Mouse (Mus musculus) thymus, postnatal 36 days (tissue): ENCODE measurements around the gene Pcgf2.
"Not testable (repeated sequence)": the region's sequence is repeated elsewhere in the genome, so short reads cannot be mapped to it uniquely, and the experiment has no call there.

Experiments used
- DNase-seq, 2 experiments: peaks; one replicate each; pipeline ENCODE4 v3.0.0; 2022; ENCODE audit warnings: mixed read lengths in 2 of 2

Gene Pcgf2

GRCm38 (mm10) chr11:97666794-97667193 is 33.5 kb downstream of the Pcgf2 start:
- no peak for DNase-seq

DNA sequence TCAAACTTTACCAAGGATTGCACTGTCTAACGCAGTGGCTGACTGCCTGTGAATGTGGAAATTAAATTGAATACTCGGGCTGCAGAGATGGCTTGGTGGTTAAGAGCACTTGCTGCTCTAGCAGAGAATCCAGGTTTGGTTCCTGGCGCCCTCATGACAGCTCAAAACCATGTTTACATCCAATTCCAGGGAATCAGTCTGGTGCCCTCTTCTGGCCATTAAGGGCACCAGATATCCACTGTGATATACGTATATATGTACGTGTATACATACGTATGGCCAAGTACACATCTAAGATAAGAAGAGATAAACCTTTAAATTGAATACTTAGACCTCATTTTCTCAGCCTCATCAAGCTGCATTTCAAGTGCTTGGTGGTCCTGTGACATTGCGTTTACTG is 34.1 kb downstream of the Pcgf2 start:
- DNase-seq: no peak

DNA sequence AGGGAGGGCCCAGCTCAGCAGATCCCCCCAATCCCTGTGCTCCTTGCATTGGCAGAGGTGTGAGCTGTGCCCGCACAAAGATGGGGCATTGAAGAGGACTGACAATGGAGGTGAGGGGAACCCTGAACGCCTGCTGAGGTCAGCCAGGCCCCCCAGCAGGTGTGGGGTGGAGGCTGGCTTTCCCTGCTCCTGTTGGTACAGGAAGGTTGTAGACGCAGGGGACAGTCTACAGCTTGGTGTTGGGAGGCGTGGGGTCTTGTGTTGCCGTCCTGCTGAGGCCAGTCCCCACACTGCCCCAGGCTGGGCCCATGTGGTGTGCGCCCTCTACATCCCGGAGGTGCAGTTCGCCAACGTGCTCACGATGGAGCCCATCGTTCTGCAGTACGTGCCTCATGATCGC is 34.9 kb downstream of the Pcgf2 start:
- no peak for DNase-seq

- DNase-seq: peak; percentile 49 to 67
Measured at GRCm38 (mm10) chr11:97664771-97665240, 35.5 kb downstream of the Pcgf2 start.

- no peak for DNase-seq
Measured at GRCm38 (mm10) chr11:97664339-97664665, 36.0 kb downstream of the Pcgf2 start.

DNA sequence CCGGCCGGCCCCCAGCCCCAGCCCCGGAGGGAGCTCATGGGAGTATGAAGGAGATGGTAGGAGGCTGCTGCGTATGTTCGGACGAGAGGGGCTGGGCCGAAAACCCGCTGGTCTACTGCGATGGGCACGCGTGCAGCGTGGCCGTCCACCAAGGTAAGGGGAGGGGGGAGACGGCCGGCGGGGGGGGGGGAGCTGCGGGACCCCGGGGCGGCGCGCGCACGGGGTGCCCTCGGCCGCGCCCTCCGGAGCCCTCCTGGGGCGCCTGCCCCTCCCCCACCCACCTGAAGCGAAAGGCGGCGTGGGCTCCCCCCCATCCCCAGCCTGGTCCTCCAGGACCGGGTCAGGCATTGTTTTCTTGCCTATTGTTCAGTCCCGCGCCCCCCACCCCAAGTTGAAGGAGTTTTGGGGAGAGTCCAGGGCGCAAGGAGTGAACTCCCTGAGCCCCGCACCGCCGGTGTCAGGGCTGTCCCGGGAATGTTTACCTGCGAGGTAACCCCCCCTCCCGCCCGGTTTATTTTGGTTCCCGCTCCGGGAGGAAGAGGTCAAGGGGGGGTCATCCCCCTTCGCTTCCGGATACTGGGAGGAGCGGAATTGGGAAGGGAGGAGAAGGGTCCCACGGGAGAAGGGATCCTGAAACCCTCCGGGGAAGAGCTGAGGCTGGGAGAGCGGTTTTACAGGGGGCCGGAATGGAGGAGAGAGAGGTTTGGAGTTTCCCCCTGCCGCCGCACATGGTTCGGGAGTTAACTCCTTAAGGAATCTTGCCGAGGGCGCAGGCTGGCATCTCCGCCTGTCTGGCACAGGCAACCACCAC is 36.6 kb downstream of the Pcgf2 start:
- DNase-seq: peak; percentile 42 to 49

DNA sequence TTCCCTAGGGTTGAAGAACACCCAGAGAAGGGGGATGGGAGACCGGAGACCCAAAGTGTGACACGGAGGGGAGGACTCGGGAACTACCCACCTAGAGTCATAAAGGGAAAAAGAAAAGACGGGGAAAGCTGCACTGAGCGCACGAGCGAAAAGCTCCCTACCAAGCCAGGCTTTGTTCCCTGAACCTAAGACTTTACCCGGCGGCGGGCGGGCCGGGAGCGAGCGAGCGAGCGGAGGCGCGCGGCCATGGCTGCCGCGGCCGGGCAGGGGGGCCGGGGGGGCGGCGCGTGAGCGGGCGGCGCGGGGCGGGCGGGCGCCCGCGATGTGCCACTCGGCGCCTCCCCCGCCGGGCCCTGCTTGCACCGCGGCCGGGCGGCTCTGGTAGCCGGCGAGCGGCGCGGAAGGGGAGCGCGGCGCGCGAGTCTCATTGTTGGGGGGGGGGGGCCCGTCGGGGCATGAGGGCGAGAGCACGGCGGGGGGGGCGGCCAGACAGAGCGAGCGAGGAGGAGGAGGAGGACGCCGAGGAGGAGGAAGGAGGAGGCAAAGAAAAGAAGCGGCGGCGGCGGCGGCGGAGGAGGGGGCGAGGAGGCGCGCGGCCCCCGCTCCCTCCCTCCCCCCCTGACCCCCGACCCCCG is 37.3 kb downstream of the Pcgf2 start, which contains the start of gene Mllt6:
Mllt6 (plus strand) TSS at position 522 of the 635 bp plus-strand sequence.
- DNase-seq: peak; percentile 65 to 72

DNA sequence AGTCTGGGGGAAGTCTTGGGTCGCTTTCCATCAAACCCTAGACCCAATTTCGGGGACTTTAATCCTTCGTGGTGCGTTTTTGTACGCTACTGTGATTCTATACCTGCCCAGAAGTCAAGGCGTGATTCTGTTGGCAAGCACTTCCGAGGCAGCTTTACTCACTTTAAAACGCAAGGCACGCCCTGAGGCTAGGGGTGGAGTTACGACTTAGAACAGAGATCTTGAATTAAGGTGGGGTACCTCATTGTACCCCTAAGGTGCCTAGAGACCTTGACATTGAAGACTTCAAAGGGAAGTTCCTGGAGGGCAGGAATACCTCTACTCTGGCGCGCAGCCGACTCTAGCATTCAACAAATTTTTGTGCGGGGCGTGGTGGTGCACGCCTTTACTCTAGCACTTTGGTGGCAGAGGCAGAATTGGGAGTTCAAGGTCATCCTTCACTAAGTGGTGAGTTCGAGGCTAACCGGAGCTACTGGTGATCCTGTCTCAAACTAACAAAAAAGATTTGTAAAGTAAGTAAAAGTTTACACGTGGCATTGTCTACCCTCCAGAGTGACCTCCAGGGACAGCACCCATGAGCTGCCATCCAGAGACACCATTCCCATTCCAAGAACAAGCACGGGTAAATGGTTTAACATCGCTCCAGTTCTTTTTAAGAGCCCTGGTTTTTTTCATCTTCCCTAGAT is 37.9 kb downstream of the Pcgf2 start:
- DNase-seq: peak; percentile 57 to 60

- peak; percentile 77 to 85 for DNase-seq
Measured at GRCm38 (mm10) chr11:97661648-97662133, 38.6 kb downstream of the Pcgf2 start.

DNA sequence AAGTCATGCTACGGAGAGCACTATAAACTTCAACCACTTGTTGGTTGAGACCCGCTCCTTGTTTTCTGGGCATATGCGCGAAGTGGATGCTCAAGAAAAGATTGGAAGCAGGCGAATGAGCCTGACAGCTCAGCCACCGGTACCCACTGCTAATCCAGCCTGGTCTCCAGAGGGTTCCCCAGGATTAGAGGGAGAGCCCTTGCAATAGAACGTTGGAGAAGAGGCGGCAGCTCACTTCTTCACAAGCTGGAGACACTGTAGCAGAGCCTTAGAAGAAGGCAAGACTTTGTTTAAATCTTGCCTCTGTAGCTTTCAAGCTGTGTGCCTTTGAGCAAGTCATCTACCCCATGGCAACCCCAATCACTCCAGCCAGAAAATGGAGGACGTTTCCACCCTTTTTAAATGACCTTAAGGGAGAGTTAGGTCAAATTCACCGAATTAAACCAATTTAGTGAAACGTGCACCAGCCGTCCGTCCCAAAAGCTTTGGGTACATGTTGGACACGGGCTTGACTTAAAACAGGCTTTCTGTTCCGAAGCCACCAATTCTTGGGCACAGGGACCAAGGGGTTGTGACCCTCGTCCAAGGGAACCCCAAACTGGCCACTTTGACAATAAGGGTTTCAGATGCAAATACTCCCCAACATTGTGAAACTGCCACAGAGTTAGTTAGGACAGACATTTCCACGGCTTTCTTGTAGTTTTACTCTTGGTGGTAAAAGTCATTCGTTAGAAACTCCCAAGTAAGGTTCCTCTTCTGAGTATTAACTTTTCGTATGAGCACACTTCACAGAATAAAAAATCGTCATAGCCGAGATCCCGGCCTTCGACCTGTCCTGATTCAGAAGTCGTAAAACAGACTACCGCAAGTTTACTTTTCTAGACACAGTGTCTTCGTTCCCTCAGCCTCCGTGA is 39.3 kb downstream of the Pcgf2 start:
- DNase-seq: no peak

DNA sequence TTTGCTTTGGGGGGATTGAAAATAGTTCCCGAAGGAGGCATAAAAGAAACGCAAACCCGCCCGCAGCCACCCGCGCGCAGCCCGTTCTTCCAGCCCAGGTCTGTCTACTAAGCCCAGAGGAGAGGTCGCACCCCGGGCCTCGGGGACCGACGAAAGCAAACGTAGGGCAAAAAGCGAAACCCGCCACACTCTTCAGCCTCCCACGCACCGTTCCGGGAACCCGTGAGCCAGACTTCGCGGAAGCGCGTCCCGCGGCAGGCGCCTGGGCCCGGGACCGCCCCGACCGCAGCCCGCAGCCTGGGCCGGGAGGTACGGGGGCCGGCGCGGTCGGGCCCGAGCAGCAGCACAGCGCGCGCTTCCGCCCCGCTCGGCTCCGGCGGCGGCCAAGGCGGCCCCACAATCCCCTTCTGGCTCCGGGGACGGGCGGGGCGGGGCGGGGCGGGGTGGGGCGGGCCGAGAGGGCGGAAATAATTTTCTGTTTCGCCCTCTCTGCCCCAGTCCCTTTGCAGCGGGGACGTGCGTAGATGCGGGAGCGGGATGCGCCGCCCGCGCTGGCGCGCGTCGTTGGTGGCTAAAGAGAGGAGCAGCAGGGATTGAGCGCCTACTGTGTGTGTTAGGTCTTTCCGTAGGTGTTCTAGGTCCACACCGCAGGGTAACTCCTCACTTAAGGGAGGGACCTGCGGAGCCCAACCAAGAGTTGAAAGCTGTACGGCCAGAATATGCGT is 40.1 kb downstream of the Pcgf2 start:
- peak; percentile 78 to 87 for DNase-seq

DNA sequence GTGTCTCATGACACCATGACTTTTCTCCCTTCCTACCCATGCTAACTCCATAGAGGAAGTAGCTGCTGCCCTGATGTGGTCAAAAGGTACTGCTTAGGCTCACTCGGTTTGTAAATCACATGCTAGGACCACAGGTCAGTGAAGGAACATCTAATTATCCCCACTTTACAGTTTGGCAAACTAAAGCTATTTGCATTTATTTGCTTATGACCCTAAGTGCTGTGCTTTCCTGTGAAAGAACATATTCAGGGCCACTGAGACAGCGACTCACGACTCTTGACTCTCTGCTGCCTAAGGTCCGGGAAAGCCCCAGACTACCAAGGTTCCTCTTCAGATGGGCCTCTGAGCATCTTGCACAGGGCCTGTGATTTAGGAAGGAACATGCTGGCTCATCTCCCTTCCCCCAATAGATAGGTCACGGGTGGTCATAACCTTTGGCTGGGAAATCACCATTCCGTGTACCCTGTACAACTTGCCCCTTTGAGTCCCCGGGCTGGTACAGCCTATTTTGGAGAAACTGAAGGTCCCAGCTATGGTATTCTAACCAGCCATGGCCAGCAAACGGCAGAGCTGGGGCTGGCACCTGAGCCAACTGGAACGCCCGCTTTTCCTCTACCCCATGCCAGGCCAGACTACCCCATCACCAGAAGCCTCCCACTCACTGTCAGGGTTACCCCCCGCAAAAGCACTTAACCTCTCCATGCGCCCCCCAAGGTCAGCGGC is 40.9 kb downstream of the Pcgf2 start:
- DNase-seq: no peak

GRCm38 (mm10) chr11:97658751-97659266 is 41.5 kb downstream of the Pcgf2 start:
- no peak for DNase-seq

- not testable (repeated sequence) for DNase-seq
Measured at GRCm38 (mm10) chr11:97657967-97658366, 42.3 kb downstream of the Pcgf2 start.

DNA sequence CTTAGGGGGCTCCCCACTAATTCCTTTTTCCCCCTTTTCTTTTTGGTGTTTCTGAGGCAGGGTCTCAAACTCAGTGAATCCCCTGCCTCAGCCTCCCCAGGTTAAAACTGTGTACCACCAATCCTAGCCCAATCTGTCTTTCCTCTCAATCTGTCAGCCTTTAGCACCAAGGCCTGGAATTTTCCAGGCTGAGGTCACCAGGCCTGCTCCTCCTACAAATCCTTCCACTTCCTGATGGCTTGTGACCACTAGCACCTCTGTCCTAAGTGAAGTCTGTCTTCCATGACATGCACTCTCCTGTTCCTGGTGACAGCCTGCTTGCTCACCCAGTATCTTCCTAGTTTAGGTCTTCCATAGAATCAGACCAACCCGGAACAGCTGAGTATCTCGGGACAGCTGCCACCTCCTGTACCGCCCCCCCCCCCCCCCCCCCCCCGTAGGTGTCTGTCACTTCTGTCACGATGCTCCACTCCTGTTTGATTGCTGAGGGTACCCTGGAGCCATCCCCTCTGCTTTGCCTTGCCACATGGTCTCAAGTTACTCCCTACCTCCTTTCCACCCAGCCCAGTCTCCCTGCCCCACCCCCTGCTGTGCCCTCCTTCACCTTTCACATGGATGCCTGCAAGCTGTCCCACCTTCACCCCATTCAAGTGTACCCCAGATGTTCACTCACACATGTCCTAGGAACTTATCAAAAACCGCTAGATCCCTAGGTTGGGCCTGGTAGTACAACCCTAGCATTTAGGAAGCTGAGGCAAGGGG is 42.9 kb downstream of the Pcgf2 start:
- DNase-seq: no peak

DNA sequence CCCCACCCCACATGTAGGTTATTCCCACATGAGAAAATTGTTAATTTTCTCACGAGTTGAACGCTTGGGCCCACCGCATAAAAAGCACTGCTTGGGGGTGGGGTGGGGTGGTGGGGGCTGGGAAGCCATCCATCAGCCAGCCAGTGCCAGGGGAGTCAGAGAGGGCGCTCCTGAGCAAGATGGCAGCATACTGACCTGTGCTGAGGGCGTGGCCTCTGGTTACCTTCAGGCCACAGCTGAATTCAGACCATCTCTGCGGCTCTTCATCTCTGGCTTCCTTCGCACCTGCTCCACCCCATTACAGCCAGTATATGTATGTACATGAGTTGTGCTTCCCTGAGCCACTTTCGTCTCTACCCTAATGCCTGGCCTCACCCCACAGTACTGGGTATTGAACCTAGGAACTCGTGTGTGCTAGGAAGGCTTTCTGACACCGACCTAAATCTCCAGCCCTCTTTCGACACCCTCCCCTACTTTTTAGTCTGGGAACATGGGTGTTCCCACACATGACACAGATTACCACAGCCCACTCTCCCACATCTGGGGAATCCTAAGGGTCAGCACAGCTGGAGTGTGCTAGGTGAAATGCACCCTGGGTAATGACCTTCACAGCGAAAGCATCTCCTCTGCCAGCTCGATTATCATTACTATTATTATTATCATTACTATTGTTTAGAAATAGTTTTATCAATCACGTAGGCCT is 43.9 kb downstream of the Pcgf2 start:
- DNase-seq: no peak

GRCm38 (mm10) chr11:97654210-97654609 is 46.1 kb downstream of the Pcgf2 start:
- no peak for DNase-seq

- DNase-seq: not testable (repeated sequence)
Measured at GRCm38 (mm10) chr11:97653376-97653775, 46.9 kb downstream of the Pcgf2 start.

GRCm38 (mm10) chr11:97650341-97650740 is 50.0 kb downstream of the Pcgf2 start:
- no peak for DNase-seq
